Mouse (Mus musculus): ENCODE data around the gene Odc1. TPM values are rescaled to one million over a fixed set of nuclear protein-coding genes. Genes with fewer than 3 reads are reported as not detected.

The Odc1 gene
- polyA plus RNA-seq (2014; fragmentation: Nextera tagmentation; extraction: Ambion mirVana), result 124 and 131 TPM in 2 replicates

DNA sequence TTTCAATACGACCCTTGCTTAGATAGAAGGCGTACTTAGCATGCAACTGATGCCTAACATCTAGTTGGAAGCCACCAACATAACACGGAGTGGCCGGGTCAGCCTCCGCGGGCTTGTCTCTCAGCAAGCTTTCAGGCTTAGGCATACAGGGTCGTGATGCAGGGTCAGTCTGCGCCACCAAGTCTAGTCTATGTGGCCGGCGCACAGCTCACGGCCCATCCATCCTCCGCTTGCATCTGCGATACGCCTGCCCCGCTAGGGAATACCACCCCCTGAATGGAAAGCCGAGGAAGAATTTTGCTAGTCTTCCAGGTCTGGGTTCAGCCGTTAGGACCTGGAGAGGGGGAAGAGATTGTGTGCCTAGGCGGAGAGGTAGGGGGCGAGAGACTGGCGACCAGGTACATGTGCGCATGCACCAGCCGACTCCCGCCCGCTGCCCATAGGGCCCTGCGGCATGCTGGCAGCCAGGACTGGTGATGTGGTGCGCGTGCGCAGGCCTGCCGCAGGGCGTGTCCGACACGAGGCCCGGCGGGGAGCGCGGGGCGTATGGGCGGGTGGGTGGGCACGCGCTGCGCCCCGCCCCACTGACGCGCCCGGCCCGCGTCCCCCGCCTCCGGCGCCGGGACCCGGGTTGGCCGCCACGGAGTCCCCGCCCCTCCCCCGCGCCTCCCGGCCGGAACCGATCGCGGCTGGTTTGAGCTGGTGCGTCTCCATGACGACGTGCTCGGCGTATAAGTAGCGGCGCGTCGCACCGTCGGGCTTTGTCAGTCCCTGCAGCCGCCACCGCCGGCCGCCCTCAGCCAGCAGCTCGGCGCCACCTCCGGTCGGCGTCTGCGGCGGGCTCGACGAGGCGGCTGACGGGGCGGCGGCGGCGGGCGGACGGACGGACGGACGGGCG lies at the start of gene Odc1:
Gene Odc1, plus strand, starts transcription at position 586 of the 898 bp plus-strand sequence.
- Histone ChIP-seq H3K4me2 (ENCODE audit: low read depth, low read length) (peak within 1 kb of the TSS; percentile 70), H3K4me1 (ENCODE audit: control insufficient read depth, insufficient read depth, low read length) (peaks cover 13% of the 10 kb centered on the region), H3K36me3 (ENCODE audit: control insufficient read depth, insufficient read depth, low read length) (peaks cover 14% of the 10 kb centered on the region; the same call in 1 of the 2 replicates), H3K9me3 (ENCODE audit: control insufficient read depth, low read length) (no peaks in the 10 kb centered on the region), H3K4me3 (ENCODE audit: low read depth, low read length) (peak within 1 kb of the TSS; percentile 97), H3K27ac (ENCODE audit: low read depth, low read length) (peak within 1 kb of the TSS; percentile 90), H3K9ac (replicated peaks; ENCODE audit: low read depth, low read length) (peak within 1 kb of the TSS; percentile 86), H3K27me3 (ENCODE audit: control insufficient read depth, insufficient read depth, low read length) (no peaks in the 10 kb centered on the region)
- under 1% methylated on average over 60 of the region's 98 CpGs for WGBS
- ATAC-seq (ENCODE audit: low read depth), result peak; percentile 97

DNA sequence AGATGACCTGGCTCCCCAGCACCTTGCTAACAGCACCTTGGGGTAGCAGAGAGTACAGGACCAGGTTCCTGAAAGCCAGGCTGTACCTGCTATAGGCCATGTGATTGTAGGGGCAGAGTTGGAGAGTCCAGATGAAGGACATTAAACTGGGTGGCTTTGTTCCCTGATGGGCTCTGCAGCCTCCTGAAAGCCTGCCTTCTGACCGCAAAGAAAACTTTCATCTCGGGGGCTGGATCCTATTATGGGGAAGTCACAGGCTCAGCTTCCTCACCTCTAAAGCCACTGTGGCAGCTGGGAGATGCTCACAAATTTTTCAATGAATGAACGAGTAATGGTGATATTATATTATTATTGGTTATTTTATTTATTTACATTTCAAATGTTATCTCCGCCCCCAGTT lies 49.8 kb upstream of the Odc1 start:
- Histone ChIP-seq H3K4me1 (ENCODE audit: control insufficient read depth, insufficient read depth, low read length) (peaks cover 8% of the 10 kb centered on the region; the same call in 1 of the 2 replicates), H3K4me3 (ENCODE audit: low read depth, low read length) (no peak overlapping the region), H3K36me3 (ENCODE audit: control insufficient read depth, insufficient read depth, low read length) (no peaks in the 10 kb centered on the region), H3K27ac (ENCODE audit: low read depth, low read length) (no peak overlapping the region), H3K9ac (replicated peaks; ENCODE audit: low read depth, low read length) (no peak overlapping the region), H3K9me3 (ENCODE audit: control insufficient read depth, low read length) (no peaks in the 10 kb centered on the region), H3K4me2 (ENCODE audit: low read depth, low read length) (no peak overlapping the region), H3K27me3 (ENCODE audit: control insufficient read depth, insufficient read depth, low read length) (no peaks in the 10 kb centered on the region)
- ATAC-seq (ENCODE audit: low read depth), result no peak
- 45% methylated on average over 4 of the region's 4 CpGs for WGBS

DNA sequence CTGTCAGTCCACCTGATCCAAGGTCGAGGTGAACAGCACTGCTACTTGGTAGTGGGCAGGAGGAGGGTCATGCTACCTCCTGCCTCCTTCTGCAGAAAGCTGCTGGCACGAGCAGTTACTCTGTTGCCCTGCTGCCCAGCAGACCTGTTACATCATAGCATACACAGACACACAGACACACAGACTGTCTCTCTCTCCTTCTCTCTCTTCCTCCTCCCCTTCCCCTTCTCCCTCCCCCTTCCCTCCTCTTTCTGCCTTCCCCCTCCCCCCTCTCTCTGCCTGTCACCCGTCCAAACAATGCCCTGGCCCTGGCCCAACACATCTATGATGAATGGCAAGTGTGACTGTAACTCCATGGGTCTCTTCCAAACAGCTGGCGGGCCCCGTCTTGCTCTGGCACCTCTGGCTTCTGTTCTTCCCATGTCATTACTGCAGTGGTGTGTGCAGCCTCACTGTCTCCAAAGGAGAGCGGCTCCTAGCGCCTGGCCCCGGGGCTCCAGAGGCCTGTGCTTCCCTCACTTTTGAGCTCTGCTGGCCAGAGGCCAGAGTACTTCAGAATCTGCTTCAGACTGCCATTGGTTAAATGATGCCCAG lies 48.6 kb upstream of the Odc1 start:
- ATAC-seq (ENCODE audit: low read depth), result peak; percentile 81
- Histone ChIP-seq H3K4me1 (ENCODE audit: control insufficient read depth, insufficient read depth, low read length) (peaks cover 8% of the 10 kb centered on the region; the same call in 1 of the 2 replicates), H3K27ac (ENCODE audit: low read depth, low read length) (no peak overlapping the region; the same call in 1 of the 2 replicates), H3K36me3 (ENCODE audit: control insufficient read depth, insufficient read depth, low read length) (no peaks in the 10 kb centered on the region), H3K4me3 (ENCODE audit: low read depth, low read length) (no peak overlapping the region), H3K9me3 (ENCODE audit: control insufficient read depth, low read length) (no peaks in the 10 kb centered on the region), H3K27me3 (ENCODE audit: control insufficient read depth, insufficient read depth, low read length) (no peaks in the 10 kb centered on the region), H3K9ac (replicated peaks; ENCODE audit: low read depth, low read length) (no peak overlapping the region), H3K4me2 (ENCODE audit: low read depth, low read length) (no peak overlapping the region)
- WGBS, result 20% methylated on average over 8 of the region's 8 CpGs

DNA sequence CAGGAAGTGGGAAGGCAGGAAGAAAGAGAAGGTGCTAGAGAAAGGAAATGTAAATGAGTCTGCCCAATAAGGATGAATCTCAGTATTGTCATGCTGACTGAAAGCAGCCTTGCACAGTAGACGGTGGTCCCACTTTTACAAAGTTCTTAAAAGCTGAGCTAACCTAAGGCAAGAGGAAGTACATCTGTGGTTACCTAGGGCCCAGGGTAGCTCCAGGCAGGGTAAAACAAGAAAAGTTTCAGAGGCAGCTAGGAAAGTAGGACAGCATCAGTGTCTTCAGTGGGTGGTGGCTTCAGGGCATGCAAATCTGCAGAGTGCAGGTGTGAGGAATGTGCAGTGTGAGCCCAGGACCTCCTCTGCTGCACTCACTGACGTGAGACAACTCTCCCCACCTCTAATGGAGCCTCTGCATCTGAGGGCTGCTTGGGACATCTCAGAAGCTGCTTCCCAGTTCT lies 38.9 kb upstream of the Odc1 start:
- no peaks in the 10 kb centered on the region for H3K27me3 ChIP-seq (ENCODE audit: control insufficient read depth, insufficient read depth, low read length)
- H3K36me3 ChIP-seq (ENCODE audit: control insufficient read depth, insufficient read depth, low read length), result no peaks in the 10 kb centered on the region
- no peak overlapping the region for H3K27ac ChIP-seq (ENCODE audit: low read depth, low read length)
- no peak overlapping the region for H3K4me2 ChIP-seq (ENCODE audit: low read depth, low read length)
- 35% methylated on average over 2 of the region's 2 CpGs for WGBS
- no peaks in the 10 kb centered on the region for H3K4me1 ChIP-seq (ENCODE audit: control insufficient read depth, insufficient read depth, low read length)
- no peak overlapping the region for H3K9ac ChIP-seq (replicated peaks; ENCODE audit: low read depth, low read length)
- ATAC-seq (ENCODE audit: low read depth), result no peak
- H3K9me3 ChIP-seq (ENCODE audit: control insufficient read depth, low read length), result no peaks in the 10 kb centered on the region
- H3K4me3 ChIP-seq (ENCODE audit: low read depth, low read length), result no peak overlapping the region

DNA sequence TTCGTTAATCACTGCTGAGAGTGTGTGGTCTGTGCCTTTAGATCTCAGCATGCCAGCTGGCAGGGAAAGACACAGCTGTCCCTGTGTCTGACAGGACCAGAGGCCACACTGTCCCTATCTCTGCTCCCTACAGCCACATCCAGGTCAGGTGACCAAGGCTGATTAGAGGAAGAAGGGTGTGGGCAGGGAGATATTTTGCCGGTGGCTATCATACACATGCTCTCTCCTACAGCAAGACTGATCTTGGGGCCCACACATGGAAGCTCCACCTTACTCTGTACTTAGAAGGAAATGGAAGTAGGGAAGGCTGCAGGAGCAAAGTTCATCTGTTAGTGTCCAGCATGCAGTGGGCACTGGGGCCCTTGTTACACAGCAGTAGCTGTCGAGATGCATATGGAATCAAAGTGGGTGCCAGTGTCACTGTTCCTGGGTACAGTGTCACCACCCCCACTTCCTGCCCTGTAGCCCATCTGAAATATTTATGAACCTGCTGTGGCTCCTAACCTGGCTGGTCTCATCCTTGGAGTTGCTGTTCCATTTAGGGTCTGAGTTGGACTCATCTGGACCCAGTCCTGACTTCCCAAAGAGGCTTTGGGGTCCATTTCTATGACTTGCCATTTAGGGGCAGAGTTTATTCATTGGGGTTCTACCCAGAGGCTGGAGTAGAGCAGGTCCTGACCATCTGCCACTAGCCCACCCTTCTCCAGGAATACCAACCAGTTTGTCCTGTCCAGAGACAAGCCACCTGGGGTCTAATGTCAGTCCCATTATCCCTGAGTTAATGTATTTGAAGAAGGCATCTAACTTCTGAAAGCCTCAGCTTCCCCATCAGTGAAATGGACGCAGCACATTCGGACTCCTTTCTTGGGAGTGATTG lies 38.2 kb upstream of the Odc1 start:
- Histone ChIP-seq H3K4me3 (ENCODE audit: low read depth, low read length) (no peak overlapping the region), H3K4me2 (ENCODE audit: low read depth, low read length) (no peak overlapping the region), H3K9ac (replicated peaks; ENCODE audit: low read depth, low read length) (no peak overlapping the region), H3K4me1 (ENCODE audit: control insufficient read depth, insufficient read depth, low read length) (no peaks in the 10 kb centered on the region), H3K36me3 (ENCODE audit: control insufficient read depth, insufficient read depth, low read length) (no peaks in the 10 kb centered on the region), H3K27ac (ENCODE audit: low read depth, low read length) (no peak overlapping the region), H3K9me3 (ENCODE audit: control insufficient read depth, low read length) (no peaks in the 10 kb centered on the region), H3K27me3 (ENCODE audit: control insufficient read depth, insufficient read depth, low read length) (no peaks in the 10 kb centered on the region)
- WGBS, result 62% methylated on average over 5 of the region's 5 CpGs
- no peak for ATAC-seq (ENCODE audit: low read depth)

DNA sequence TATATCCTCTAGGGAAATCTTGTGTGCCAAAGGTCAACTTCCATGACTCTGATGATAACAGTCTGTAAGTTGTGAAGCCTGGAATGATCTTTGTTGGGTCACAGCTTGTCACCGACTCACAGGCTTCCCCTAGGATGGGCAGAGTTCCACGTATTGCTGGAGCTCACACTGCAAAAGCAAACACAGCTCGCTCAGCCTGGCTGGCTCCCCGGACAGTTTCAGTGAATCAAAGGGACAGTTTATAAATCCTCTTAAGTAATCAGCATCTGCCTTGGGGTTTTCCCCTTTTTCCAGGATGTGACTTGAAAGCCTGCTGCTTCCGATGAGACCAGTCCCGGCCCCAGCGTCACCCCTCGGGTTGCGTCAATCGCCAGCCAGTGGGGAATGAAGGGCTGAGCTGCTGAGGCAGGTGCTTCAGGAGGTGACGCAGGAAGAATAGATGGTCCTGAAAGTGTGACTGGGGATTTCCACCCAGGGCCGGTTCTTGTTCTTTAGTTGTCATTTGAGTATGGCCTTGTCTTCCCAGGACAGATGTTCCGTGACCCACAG lies 37.5 kb upstream of the Odc1 start:
- Histone ChIP-seq H3K4me2 (ENCODE audit: low read depth, low read length) (no peak overlapping the region), H3K4me1 (ENCODE audit: control insufficient read depth, insufficient read depth, low read length) (no peaks in the 10 kb centered on the region), H3K4me3 (ENCODE audit: low read depth, low read length) (no peak overlapping the region), H3K27ac (ENCODE audit: low read depth, low read length) (no peak overlapping the region), H3K27me3 (ENCODE audit: control insufficient read depth, insufficient read depth, low read length) (no peaks in the 10 kb centered on the region), H3K9ac (replicated peaks; ENCODE audit: low read depth, low read length) (no peak overlapping the region), H3K36me3 (ENCODE audit: control insufficient read depth, insufficient read depth, low read length) (no peaks in the 10 kb centered on the region), H3K9me3 (ENCODE audit: control insufficient read depth, low read length) (no peaks in the 10 kb centered on the region)
- 59% methylated on average over 13 of the region's 13 CpGs for WGBS
- ATAC-seq (ENCODE audit: low read depth), result no peak

DNA sequence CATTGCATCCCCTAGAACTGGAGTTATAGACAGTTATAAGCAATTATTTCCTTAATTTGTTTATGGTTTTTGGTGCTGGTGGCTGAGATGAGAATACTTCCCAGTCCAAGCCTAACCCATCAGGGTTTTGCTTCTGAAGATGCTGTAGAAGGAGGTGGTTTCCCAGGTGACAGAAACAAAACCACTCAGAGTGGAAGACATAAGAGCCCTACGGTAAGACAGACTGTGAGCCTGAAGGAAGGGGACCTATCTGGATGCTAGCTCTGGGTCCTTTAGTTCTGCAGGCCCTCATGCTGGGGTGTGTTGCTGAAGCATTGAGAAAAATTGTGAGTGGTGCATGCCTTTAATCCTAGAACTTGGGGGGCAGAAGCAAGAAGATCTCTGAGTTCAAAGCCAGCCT lies 35.3 kb upstream of the Odc1 start:
- no peak overlapping the region for H3K9ac ChIP-seq (replicated peaks; ENCODE audit: low read depth, low read length)
- ATAC-seq (ENCODE audit: low read depth), result no peak
- H3K36me3 ChIP-seq (ENCODE audit: control insufficient read depth, insufficient read depth, low read length), result no peaks in the 10 kb centered on the region
- H3K27me3 ChIP-seq (ENCODE audit: control insufficient read depth, insufficient read depth, low read length), result no peaks in the 10 kb centered on the region
- 84% methylated on average over 1 of the region's 1 CpGs for WGBS
- H3K4me2 ChIP-seq (ENCODE audit: low read depth, low read length), result no peak overlapping the region
- H3K4me1 ChIP-seq (ENCODE audit: control insufficient read depth, insufficient read depth, low read length), result no peaks in the 10 kb centered on the region
- H3K27ac ChIP-seq (ENCODE audit: low read depth, low read length), result no peak overlapping the region
- no peaks in the 10 kb centered on the region for H3K9me3 ChIP-seq (ENCODE audit: control insufficient read depth, low read length)
- H3K4me3 ChIP-seq (ENCODE audit: low read depth, low read length), result no peak overlapping the region

DNA sequence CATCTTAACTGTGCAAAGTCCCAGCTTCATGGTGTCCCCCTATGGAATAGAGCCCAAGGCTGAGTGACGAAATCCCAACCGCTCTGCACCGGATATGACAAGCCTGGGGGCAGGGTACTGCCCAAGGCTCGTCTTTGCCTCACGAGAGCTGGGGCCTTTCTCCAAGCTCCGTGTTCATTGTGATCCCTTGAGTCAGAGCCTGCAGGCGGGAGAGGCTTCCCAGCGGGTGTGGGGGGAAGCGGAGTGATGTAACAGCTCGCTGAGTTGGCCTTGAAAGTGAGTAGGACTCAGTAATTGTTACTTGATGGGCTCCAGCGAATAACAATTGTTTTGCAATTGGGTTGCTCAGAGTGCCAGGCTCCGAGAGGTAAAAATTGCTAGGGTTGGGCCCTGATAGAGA lies 34.4 kb upstream of the Odc1 start:
- no peak overlapping the region for H3K27ac ChIP-seq (ENCODE audit: low read depth, low read length)
- H3K4me2 ChIP-seq (ENCODE audit: low read depth, low read length), result no peak overlapping the region
- H3K36me3 ChIP-seq (ENCODE audit: control insufficient read depth, insufficient read depth, low read length), result no peaks in the 10 kb centered on the region
- no peaks in the 10 kb centered on the region for H3K27me3 ChIP-seq (ENCODE audit: control insufficient read depth, insufficient read depth, low read length)
- no peak for ATAC-seq (ENCODE audit: low read depth)
- no peak overlapping the region for H3K9ac ChIP-seq (replicated peaks; ENCODE audit: low read depth, low read length)
- no peak overlapping the region for H3K4me3 ChIP-seq (ENCODE audit: low read depth, low read length)
- WGBS, result 51% methylated on average over 12 of the region's 12 CpGs
- no peaks in the 10 kb centered on the region for H3K4me1 ChIP-seq (ENCODE audit: control insufficient read depth, insufficient read depth, low read length)
- no peaks in the 10 kb centered on the region for H3K9me3 ChIP-seq (ENCODE audit: control insufficient read depth, low read length)

Data from neural tube, embryonic 14.5 days (tissue).